Mouse (Mus musculus): Measurements from ENCODE around the gene Zfp746.

GRCm38 (mm10) chr6:48032661-48033060 lies 53.7 kb downstream of the Zfp746 start:
- TF ChIP-seq CEBPB (IDR thresholded peaks at IDR 0.05; ENCODE audit: insufficient read depth, poor library complexity, severe bottlenecking) (no peak), POLR2A (IDR thresholded peaks at IDR 0.05; ENCODE audit: insufficient read length, low read depth) (no peak), POLR2AphosphoS2 (IDR thresholded peaks at IDR 0.05; ENCODE audit: insufficient read length, low read depth) (no peak), USF1 (IDR thresholded peaks at IDR 0.05; ENCODE audit: low read depth) (no peak), E2F4 (IDR thresholded peaks at IDR 0.05; ENCODE audit: insufficient read depth) (no peak)

Data from myocyte (in vitro differentiated cells).